Mouse (Mus musculus): Measurements from ENCODE around the gene Fxr2.
A peak's percentile ranks its signal among the peaks of the same experiment; 100 is the strongest.
"Not testable (repeated sequence)": the region's sequence is repeated elsewhere in the genome, so short reads cannot be mapped to it uniquely, and the experiment has no call there.

Fxr2 gene

DNA sequence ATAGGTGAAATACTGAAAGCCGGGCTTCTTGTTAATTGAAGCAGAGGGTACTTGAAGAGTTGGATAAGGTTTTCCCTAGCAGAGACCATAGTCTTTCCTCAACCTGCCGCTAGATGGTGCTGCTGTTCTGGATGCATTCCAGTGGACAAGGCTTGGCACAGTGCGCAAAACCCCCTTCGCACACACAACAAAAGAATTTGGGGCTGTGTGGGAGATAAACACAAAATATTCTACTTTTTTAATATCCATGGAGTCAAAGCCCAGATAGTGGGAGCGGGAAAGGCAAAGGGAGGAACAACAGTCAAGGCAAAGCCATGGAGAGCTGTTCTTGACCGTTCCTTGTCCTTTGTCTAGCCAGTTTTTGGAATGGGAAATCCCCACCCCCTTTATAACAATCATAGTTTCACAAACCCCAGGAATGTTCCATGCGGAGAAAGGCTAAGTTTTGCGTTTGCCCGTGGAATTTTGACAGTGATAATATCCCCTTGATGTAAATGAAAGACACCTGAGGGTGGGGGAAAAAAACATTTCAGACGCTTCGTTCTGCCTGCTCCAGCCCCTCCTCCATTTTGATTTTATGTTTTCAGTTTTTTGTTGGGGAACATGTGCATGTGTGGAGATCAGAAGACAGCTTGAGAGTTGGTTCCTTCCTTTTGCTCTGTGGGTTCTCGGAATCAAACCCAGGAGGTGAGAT lies 50.2 kb downstream of the Fxr2 start:
- peak; percentile 92 for DNase-seq (ENCODE audit: extremely low spot score, low spot score)

DNA sequence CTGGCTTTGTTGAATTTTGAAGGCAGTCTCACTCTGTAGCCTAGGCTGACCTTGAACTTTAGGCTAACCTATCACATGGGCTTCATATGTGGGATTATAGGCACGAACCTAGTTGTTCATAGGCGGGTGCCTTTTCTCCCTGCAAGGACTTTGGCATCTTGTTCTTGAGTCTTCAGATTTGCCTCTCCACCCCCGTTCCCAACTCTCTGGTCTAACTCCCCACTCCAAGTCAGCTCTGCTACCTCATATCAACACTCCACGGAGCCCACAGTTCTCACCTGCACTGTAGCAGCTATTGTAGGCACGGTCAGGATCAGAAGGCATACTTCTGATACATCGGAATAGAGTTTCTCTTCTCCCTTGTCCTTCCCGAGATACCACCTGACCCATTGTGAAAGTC lies 50.8 kb downstream of the Fxr2 start:
- DNase-seq (ENCODE audit: extremely low spot score, low spot score): no peak

DNA sequence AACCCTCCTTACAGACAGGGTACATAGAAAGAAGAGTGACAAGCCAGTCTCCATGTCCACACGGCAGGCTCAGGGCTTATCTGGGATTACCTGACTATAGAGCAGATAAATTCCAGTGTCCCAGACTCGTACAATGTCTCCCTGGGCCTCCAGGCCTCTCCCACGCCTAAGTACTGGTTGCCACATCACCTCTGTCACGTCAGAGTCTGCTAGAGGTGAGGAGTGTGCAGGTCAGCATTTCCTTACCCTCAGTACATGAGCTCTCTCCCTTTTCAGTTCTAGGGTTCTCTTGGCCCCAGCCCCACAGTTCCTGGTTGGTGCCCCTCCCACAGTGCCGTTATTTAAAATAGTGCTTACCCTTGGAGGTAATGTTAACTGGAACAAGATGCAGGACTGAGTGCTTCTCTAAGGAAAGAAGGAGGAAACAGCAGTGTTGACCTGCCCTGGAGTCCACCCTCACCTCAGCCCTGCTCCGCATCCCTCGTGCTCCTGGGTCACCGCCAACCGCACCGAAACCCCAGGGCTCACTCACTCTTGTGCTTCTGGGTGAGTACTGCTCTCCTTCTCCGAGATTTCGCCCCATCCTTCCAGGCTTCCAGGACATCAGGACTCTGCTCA lies 51.4 kb downstream of the Fxr2 start:
- DNase-seq (ENCODE audit: extremely low spot score, low spot score): no peak

DNA sequence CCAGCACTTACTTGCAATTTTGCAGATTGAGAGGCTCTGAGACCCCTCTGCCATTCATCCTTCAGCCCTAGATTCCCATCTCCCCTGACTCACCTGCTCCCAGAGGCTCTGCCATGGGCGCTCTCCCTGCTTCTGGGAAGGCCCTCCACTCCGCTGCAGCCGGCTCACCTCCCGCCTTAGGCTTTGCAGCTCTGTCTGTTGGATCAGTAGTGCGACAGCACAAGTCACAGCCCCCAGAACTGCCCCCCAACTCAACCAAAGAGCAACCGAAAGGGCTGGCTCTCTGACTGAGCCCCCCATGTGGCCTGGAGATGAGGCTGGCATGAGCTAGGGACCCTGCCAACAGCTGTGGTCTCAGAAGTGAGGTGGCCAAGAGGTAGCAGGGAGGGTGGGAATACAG lies 52.1 kb downstream of the Fxr2 start:
- no peak for DNase-seq (ENCODE audit: extremely low spot score, low spot score)

DNA sequence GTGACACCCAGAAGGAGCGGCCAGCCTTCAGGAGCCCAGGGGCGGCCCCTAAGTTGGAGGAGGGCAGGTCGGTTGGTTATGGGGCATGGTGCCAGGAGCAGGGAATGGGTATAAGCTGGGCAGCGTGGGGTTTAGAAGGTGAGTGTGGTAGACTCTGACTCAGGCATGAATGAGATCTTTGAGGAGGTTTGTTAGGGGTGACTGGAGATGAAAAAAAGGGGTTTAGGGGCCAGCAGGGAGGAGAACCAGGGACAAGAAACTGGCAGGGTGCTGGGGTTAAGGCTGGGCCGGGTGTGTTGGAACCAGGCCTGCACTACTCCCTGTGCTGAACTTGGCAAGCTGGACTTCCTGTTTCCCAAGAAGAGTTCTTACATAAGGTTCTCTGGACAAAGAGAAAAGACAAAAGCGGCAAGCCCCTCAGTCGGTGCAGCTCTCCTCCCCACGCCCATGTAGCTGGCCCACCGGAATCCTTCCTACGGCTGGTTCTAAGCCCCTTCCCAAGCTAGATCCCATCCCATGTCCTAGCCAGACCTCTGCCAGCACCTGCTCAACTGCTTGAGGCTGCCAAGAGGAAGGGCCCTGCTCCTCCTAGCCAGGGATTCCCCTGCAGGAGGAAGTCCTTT lies 52.8 kb downstream of the Fxr2 start, which contains the start of gene Tnfsf13:
Tnfsf13 (minus strand) TSS at position 259 of the 623 bp plus-strand sequence.
- no peak for DNase-seq (ENCODE audit: extremely low spot score, low spot score)

DNA sequence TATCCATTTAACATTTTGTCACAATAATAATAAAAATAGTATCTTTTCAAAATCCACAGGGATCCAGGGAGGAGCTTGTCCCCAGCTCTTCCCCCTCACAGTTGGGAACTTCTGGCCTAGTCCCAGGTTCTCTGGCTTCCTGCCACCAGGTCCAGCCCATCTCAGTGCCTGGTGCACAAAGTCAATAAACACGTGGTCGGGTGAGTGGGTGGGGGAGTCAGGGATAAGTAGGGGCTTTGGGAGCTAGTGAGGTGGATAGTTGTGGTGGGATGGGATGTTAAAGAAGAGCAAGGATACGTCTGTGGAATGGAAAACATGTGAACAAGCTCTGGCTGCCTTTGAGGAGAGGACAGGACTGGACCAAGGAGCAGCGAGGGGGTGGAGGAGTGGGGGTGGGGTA lies 53.6 kb downstream of the Fxr2 start:
- no peak for DNase-seq (ENCODE audit: extremely low spot score, low spot score)

DNA sequence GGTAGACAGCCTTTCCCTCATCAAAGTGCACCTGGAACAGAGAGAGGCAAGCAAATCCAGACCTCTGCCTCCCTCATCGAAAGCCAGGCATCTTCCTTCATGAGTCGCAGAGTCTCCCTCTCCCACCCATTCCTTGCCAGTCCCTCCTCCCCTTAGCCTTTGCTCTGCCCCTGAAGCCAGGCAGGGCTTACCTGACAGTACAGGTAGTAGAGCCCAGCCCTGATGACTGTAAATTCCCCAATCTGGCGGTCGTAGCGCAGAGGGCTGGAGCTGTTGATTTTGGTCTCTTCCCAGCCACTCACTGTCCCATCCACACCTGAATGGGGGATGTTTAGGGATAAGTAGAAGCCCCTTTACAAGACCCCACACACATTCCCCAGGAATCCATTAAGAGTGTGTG lies 54.3 kb downstream of the Fxr2 start:
- no peak for DNase-seq (ENCODE audit: extremely low spot score, low spot score)

DNA sequence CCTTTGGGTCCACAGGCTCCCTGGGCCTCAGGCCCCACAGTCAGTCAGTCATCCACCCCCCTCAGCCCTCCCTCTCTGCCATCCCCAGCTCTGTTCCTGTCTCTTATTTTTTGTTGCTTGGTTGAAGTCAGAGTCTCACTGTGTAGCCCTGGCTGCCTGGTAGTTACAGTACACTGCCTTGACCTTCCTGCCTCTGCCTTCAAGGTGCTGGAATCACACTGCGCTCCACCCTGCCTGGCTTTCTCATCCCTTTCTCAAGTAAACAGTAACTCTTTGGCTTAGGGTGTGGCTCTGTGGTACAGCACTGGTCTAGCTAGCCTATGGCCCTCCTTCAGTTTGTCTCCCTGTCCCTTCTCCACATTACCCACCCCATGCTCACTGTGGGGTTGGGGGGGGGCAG lies 57.1 kb downstream of the Fxr2 start:
- no peak for DNase-seq (ENCODE audit: extremely low spot score, low spot score)

DNA sequence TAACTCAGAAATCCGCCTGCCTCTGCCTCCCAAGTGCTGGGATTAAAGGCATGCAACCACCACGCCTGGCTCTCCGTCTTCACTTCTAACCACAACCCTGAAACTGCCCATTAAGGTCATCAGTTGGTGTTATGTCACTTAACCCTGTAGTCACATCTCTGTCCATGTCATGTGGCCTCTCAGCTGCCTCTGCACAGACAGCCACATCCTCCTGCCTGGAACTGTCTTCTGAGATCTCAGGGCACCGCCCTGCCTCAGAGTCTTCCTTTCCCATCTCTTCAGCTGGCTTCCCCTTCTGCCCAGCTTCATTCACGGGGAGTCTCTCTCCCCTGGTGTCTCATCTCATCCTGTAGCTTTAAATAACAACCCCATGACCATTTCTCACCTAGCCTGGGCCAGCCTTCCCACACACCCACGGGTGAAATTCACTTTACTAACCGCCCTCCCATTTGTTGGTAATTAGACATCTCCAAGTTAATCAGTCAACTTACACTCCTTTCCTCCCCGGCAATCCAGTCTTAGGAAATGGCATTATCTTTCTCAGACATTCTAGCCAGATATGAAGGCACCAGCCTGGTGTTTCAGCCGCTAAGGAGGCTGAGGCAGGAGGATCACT lies 59.5 kb downstream of the Fxr2 start:
- DNase-seq (ENCODE audit: extremely low spot score, low spot score): no peak

DNA sequence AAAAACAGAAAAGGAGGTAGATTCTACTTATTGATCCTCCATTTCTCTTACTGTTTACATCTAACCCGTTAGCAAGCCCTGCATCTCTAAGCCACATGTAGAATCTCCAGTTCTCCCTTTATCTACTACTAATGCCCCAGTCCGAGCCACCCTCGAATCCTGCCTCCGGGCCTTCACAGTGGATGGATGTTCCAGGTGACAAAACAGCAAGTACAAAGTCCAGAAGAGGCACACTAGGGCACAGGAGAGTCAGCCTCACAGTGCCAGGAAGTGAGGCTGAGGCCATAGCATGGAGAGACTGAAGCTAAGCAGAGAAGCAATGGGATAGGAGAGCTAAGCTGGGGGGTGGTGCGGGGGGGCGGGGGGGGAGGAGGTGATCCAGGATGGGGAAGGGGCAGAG lies 60.1 kb downstream of the Fxr2 start:
- no peak for DNase-seq (ENCODE audit: extremely low spot score, low spot score)

DNA sequence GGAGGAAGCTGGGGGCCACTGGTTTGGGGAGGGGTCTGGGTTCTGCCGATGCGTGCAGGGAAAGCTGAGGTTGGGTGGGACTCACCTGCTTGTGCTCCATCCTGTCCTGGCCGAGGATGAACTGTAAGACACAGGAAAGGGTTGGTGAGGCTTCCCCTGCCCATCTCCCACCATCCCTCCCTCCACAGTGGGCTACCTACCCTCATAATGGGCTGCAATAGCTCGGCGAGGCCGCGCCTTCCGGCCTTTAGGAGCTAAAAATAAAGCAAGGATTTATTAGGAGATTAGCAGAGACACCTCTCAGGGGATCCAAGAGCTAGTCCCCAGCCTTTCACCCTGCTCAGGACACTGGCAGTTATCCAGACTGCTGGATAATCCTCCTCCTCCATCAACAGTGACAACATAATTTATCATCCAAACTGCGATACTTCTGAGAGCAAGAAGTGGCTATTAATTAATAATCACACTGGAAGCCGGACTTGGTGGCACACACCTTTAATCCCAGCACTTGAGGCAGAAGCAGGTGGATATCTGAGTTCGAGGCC lies 60.7 kb downstream of the Fxr2 start:
- no peak for DNase-seq (ENCODE audit: extremely low spot score, low spot score)

DNA sequence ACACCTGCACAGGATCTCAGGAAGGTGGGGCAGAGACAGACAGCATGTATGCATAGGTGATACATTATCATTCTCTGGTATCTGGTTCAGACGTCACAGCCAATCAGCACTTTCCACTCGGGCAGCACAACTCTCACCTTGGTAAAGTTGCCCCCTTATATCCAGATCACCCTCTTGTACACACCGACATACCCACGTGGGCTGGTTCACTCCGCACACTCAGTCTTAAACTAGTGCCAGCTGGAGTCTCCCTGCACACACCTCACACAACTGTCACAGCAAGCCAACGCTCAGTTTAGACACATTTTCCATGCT lies 62.2 kb downstream of the Fxr2 start:
- no peak for DNase-seq (ENCODE audit: extremely low spot score, low spot score)

DNA sequence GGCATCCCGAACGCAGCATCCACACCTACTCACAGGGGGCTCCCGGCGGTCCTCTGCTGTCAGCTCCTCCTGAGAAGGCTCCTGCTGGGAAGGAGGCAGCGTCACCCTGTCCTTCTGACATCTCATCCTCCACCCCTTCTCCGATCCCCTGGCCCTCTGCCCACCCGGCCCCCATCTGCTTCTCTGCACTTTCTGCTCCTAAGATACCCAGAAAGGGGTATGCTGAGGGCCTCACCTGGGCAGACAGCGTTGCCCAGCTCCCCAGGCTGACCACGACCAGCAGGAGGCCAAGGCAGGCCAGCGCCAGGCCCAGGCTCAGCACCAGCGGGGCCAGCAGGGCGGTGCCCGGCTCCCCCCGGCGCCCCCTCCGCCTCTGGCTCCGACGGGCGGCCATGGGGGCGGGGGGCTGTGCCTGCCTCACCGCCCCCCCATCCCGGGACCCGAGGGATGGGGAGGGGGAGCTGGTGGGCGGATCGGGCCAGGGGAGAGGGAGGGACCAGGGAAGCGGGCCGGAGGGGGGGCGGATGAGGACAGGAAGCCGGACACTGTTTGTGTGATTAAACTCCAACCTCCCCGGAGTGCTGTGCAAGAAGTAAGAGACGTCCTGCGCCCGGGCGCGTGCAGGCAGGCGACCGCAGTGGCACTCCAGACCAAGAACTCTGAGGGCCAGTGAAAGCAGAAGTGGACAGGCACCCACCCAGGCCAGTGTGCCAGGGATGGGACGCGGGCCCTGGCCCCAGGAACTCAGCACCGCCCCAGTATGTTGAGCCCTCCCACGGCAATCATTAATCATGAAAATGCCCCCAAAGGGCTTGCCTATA lies 62.8 kb downstream of the Fxr2 start, which contains the start of the genes Tnfsf12 and Tnfsfm13:
Tnfsf12 (minus strand) TSS at position 489 of the 821 bp plus-strand sequence.
Tnfsfm13 (minus strand) TSS at position 738 of the 821 bp plus-strand sequence.
- peak; percentile 66 for DNase-seq (ENCODE audit: extremely low spot score, low spot score)

DNA sequence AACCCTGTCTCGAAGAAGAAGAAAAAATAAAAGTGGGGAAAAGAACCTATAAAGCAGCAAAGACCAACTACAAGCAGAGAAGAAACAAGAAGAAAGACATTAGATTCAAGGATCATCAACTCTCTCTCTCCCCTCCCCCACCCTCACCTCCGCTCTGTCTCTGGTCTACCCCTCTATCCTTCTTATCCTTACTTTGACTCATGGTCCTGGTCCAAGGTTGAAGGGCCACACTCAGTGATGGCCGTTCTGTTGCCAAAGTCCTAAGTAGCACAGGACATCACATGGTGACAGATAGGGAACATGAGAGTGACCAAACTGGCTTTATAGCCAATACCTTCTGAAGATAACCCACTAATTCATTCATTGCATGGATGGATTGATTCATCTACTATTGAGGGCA lies 64.6 kb downstream of the Fxr2 start:
- DNase-seq (ENCODE audit: extremely low spot score, low spot score): no peak

DNA sequence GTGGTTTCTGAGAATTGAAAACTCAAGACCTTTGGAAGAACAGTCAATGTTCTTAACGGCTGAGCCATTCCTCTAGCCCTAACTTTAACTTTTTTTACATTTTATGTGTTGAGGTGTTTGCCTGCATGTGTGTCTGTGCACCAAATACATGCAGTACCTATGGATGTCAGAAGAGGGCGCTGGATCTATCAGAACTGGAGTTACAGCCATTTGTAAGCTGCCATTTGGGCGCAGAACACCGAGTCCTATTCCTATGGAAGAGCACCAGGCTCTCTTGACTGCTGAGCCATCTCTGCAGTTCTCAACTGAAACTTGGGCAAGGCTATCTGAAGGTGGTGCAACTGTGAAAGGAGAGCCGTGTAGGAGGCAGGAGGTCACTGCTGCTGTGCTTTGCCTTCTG lies 65.8 kb downstream of the Fxr2 start:
- DNase-seq (ENCODE audit: extremely low spot score, low spot score): no peak

DNA sequence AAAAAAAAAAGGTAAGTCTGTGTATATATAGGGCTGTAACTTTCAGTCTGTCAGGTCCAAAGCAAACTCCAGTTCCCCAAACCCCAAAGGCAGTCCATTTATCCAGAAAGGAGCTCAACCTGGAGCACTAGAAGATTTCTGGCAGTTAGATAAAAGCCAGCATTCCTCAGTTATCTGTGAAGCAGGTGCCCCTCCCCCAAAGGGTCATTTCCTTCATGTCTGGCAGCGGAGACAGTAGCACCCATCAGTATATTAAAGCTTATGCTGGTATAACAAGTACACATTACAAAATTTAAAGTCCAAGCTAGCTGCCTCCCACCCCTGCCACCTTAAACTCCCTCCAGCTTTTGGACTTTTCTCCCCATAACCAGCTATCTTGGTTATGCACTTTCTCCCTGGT lies 66.8 kb downstream of the Fxr2 start:
- DNase-seq (ENCODE audit: extremely low spot score, low spot score): no peak

DNA sequence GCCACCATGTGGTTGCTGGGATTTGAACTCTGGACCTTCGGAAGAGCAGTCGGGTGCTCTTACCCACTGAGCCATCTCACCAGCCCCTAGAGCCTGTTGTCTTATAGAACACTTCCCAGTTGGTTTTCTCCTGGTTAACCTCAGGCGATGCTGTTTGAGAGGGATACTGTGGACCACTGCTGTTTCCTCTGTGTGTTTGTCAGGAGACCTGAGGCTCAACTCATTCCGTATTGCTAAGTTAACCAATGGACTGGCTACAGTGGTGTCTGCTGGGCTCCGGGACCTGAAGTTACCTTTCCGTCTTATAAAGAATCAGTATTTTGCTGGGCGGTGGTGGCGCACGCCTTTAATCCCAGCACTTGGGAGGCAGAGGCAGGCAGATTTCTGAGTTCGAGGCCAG lies 70.1 kb downstream of the Fxr2 start:
- not testable (repeated sequence) for DNase-seq (ENCODE audit: extremely low spot score, low spot score)

Measured in neural tube, embryonic 10.5 days (tissue).